Mouse (Mus musculus) megakaryocyte-erythroid progenitor cell, adult 5-6 weeks (primary cell): ENCODE measurements around the gene Opn3. TPM values are rescaled to one million over a fixed set of nuclear protein-coding genes. Genes with fewer than 3 reads are reported as not detected.
A peak's percentile ranks its signal among the peaks of the same experiment; 100 is the strongest.

Experiments
- ATAC-seq: replicated peaks from 2 replicates; pipeline ENCODE4 v1.8.0; 2016; ENCODE audit warnings: mild to moderate bottlenecking, inconsistent platforms; ENCODE audit not compliant: severe bottlenecking, poor library complexity, low FRiP score, low TSS enrichment
- total RNA-seq, 2 experiments: library from RNA; stranded (forward) in 1 of 2; stranded (reverse) in 1 of 2; fragments of 200-1000, 215-1000 nt in 1 of 2; fragments of >200 nt in 1 of 2; fragmentation: Nextera tagmentation in 1 of 2; gene quantifications; 2 replicates each; pipeline ENCODE4 v1.2.3; 2014 to 2017

The Opn3 gene
- 0.72 TPM in 1 of 2 replicates, not detected in the other for total RNA-seq (2014; fragmentation: Nextera tagmentation)
- total RNA-seq (2017): 0.23 and 1.1 TPM in 2 replicates

- ATAC-seq: peak; percentile 92
Measured at GRCm38 (mm10) chr1:175692246-175692996, at the start of gene Opn3, which contains the start of gene Chml. TSS of gene Opn3 (minus strand) at chr1:175692776. TSS of gene Chml (minus strand) at chr1:175692901.

GRCm38 (mm10) chr1:175725771-175726170, 33.2 kb upstream of the Opn3 start:
- ATAC-seq: no peak

GRCm38 (mm10) chr1:175716832-175717231, 24.3 kb upstream of the Opn3 start:
- no peak for ATAC-seq

- ATAC-seq: no peak
Measured at GRCm38 (mm10) chr1:175712338-175712909, 19.8 kb upstream of the Opn3 start.

GRCm38 (mm10) chr1:175708013-175708412, 15.4 kb upstream of the Opn3 start:
- no peak for ATAC-seq

DNA sequence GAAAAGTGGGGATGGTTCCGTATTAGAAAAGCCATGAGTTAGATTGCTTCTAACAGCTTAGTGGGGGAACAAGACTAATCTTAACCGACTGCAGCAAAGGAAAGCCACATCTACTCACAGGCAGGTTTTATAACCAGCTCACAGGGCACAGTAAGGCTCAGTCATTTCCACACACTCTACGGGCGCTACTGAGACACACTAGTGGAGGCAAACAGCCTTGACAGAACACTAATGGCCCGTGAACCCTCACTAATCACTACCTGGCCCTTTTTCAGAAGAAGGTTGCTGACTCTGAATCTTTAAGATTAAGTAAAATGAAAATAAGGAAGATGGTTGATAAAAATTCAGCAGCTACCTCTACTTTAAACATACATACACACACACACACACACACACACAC, 15.0 kb upstream of the Opn3 start:
- ATAC-seq: no peak

- no peak for ATAC-seq
Measured at GRCm38 (mm10) chr1:175701145-175701544, 8.6 kb upstream of the Opn3 start.

DNA sequence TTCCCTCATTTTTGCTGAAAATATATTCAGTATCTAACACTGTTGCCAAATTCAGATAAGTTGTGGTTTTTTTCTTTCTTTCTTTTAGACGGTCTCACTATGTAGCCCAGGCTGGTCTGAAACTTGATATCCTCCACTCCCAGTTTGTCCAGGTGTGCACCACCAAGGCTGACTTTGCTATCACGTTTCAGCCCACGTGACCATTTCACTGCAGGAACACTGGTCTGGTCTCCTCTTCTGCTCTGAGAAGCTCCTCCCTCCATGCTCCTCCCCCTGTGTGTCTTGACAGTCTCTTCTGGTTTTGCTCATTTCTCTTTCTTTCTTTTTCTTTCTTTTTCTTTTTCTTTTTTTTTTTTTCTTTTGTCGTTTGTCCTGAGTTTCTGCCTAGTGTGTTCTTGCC, 7.2 kb upstream of the Opn3 start:
- 0 out of 2 replicates have a peak, but pooled peaks have one; percentile 55 for ATAC-seq

GRCm38 (mm10) chr1:175699375-175699774, 6.8 kb upstream of the Opn3 start:
- ATAC-seq: no peak

GRCm38 (mm10) chr1:175698293-175698692, 5.7 kb upstream of the Opn3 start, which contains the start of gene Wdr64:
TSS of gene Wdr64 (plus strand) at chr1:175698593.
- no peak for ATAC-seq

DNA sequence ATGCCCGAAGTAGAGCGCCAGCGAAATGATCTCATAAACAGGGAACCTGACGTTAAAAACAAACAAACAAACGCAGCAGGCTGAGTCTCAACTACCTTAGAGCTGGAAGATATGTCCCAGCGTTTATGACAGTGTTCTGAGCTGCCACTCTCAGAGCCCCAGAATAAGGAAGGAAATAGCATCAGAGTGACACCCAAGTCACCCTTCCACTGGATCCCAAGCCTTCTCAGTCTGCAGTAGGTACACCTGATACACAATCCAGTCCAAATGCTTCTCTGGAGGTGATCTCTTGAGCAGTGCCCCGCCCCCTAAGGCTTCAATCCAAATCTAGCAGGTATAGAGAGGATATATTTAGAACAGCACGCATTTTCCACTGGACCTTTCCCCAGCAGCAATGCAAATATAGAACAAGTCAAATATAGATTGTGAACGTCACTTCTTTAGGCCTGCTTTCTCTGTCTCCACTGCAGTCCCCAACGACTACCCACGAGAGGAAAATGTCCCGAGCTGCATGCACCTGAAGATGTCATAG, 919 bp upstream of the Opn3 start:
- ATAC-seq: peak; percentile 6

DNA sequence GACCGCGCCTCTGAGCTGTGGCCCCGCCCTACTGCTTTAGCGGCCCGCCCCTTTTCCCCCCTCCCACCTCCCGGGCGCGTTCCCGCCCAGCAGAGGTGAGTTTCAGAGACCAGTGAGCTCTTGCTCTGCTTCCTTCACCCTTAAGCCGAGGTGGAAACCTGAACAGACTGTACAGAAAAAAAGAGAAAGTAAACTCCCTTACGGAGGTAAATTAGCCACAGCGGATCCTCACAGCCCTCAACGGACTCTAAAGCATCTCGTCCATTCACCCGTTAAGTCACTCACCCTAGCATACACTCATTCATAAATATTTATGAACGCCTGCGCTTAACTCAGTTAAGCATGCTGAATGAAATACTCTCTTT, 403 bp upstream of the Opn3 start:
- ATAC-seq: peak; percentile 39

DNA sequence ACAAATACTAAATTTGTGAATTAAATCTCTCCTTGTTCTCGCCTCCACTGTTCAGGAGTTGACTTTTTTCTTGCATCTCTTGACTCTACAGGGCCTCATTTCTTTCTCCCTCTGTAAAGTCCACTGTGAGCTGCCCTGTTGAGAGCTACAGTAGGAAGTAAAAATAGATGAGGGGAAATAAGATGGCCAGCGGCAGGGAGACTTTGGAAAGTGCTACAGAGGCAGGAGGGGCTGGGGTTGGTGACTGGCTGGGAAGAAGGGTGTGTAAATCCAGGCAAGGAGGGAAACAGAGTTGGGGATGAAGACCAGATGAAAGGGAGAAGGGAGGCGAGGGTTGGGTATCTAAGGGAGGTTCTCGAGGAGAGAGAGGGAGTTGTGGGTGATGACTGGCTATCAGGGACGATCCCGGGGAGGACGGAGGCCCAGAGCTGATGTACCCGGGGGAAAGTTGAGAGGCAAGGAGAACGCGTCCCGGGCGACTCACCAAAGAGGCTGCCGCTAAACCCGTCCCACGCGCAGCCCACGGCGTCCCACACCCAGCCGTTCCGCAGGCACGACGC, 810 bp downstream of the Opn3 start:
- no peak for ATAC-seq

GRCm38 (mm10) chr1:175680995-175681394, 11.6 kb downstream of the Opn3 start:
- ATAC-seq: no peak

DNA sequence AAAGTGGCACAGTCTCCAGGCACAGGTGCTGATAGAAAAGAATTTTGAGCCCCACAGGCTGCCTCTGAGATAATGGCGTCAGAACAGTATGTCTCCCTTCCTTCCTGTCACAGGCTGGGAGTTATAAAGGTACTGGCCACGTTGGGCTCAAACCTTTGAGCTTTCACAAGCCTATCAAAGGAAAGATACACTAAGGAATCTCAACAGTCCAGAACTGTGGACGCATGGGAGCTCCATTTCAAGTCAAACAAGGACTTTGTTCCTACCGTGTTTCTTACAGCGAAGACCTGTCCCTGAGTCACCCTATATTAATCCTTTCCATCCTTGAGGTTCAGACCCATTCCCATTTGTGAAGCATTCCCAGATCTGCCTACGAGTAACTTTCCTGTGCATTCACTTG, 15.1 kb downstream of the Opn3 start:
- no peak for ATAC-seq

DNA sequence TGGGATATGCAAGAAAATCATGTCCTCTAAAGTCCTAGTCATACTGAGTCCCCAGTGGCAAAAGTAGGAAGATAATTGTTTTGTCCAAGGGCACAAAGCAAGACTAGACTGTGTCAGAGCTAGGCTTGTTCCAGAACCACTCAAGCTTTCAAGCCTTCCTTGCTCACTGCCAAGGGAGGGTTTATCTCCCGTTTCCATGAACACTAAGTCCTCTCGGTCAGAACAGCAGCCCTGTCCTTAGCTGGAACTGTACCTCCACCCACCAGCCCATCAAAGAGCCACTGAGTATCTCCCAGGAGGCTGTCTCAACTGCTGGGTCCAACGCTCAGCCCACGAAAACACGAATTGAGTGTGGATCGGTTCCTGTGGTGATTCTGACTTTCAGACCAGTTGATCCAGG, 17.5 kb downstream of the Opn3 start:
- ATAC-seq: no peak

DNA sequence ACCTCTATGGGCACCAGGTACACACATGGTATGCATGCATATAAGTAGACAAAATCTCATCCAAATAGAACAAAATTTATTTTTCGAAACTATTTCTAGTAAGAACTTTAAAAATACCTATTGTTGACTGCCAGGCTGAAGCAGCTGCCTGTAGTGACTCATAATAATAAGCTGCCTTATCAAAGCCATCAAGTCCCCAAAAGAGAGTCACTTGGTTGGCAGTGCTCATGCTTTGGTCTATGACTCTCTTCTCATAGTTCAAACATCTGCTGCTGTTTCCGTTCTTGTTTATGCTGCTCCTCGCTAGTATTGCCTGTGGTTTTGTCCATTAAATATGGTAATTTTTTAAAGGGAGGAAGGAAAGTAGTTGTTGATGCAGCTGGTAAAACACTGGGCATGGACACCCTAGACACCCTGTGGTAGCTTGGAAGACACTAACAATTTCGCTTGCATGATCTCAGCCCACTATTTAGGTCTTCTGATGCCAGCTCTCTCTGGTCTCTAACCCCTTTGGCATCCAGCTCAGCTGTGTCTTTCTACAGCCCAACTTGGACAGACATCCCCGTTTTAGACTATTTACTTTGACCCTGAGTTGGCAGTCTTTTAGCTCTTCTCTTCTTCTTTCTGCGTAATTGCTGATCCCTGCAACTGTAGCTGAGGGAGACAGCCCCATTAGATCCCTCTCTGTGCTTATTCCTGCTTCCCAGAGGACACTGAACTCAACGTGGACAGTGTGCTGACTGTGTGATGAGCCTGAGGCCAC, 18.8 kb downstream of the Opn3 start:
- no peak for ATAC-seq

DNA sequence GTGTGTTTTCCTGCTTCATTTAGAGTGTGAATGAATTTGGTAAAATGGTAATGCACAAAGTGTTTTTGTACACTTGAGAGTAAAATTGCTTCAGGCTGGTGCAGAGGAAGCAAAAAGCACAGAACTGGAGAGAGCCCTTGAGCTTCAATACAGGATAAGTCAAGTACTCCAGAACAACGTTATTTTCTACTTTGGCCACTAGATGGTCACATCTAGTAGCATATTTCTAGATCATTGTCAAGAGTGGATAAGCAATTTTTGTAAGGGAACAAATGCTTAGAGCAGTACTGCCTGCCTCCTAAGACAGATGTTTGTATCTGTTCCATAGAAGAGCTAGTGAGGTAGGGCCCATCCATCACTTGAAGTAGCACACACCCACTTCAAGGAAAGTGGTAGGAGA, 20.9 kb downstream of the Opn3 start:
- ATAC-seq: no peak

DNA sequence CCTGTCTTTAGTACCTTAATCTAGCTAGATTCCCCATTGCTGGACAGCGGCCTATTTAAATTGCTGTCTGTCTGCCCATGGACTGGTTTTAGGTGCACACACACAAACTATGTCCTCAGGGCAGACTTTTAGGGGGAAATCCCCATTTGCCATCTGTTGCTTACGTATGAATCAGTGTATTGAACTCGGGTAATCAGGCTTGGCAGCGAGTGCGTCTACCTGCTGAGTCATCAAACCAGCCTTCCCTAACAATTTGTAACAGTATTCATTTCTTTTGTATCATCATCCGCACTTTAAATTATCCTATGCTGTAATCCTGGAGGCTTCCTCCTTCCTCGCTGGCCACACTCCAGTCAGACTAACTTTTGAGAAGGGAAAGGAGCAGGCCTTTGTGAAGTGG, 22.5 kb downstream of the Opn3 start:
- no peak for ATAC-seq

DNA sequence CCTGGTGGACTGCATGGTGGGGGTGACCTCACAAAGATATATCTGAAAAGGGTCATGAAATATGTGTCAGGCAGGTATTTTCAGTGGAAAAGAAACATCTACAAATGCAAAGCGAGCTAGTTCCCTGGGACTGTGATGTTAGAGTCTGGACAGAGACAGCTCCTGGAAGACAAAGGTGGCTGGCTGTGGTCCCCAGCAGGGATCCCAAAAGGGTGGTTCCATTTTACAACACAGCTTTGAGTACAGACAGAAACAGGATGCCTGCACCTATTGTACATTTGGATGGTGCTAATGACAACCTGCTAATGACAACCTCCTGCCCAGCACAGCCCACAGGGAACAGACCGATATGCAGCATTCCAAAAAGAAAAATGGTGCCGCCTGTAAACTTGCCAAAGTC, 23.1 kb downstream of the Opn3 start:
- no peak for ATAC-seq
